Mouse (Mus musculus) lung, postnatal 25 days (tissue): ENCODE results near the gene Actbl2.
A peak's percentile ranks its signal among the peaks of the same experiment; 100 is the strongest.

Experiments
- DNase-seq: peaks from one replicate; pipeline ENCODE4 v3.0.0; 2022; ENCODE audit warnings: low spot score

The Actbl2 gene

GRCm38 (mm10) chr13:111254713-111255112 lies at the start of gene Actbl2:
TSS of gene Actbl2 (plus strand) at chr13:111255013.
- DNase-seq, result no peak

GRCm38 (mm10) chr13:111210649-111211378 lies 44.0 kb upstream of the Actbl2 start:
- peak; percentile 2 for DNase-seq

DNA sequence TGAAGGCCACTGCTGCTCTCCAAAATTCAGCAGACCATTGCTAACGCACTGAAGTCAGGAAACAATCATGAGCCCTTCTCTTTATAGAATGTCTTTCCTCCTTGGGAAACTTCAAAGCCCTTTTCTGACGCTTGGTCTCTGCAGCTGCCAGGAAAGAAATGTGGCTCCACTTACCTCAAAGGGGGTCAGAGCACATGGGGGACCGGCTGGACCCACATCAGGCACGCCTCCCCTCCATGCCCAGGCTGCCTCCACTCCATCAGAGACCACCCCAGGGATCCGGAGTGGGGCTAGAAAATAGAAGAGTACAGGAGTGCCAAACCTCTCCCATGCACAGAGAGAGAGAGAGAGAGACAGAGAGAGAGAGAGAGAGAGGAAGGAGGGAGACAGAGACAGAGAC lies 26.0 kb upstream of the Actbl2 start:
- no peak for DNase-seq

DNA sequence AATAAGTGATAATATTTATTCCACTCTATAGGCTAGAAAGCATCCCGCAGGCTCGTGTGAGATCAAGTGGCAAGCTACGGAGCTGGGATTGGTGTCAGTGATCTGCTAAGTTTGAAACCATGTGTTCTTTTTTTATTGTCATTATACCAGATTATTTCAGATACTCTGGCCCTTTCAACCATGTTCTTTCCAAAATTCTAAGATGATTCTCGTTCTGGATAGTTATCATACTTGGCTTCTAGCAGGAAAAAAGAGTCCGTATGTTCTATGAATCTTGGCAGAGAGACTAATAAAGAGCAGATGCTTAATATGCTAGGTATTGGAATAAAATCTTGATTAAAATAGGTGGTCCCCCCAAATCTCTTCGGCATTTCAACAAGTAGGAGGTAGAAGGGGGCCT lies 25.3 kb upstream of the Actbl2 start:
- DNase-seq, result no peak

DNA sequence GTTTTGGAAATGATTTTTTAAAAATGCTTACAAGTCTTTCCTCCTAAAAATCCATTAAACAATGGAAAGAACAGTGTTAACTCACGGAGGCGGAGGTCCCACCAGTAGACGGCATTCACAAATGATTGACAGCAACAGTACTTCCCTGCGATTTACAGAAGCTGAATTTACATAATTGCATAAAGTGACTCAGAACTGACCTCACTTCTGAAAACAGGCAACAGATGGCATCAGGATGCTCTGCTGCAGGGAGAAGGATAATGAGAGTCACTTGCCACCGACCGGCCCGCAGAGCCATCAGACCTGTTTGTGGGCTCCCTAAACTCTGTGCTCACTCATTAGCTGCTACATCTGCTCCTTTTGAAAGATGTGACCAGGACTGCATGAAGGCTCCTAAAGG lies 22.4 kb upstream of the Actbl2 start:
- no peak for DNase-seq

DNA sequence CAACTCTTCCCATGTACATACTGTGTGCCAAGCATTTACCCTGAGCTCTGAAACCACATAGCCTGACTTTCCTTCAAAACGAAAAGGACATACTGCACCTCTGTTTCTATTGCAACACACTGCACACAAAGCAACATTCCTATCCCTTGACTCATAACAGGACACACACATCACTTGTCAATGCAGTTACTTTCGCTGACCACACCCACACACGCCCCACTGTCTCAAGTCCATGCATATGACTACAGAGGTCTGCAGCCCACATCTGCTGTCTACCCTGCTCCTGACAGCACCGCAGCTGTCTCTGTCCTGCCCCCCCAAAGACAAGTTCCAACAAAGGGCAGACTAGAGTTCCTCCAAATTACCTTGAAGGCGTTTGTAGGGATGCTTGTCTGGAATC lies 21.5 kb upstream of the Actbl2 start:
- DNase-seq, result no peak

- DNase-seq, result no peak
Observed at GRCm38 (mm10) chr13:111234573-111234972, 20.2 kb upstream of the Actbl2 start.

DNA sequence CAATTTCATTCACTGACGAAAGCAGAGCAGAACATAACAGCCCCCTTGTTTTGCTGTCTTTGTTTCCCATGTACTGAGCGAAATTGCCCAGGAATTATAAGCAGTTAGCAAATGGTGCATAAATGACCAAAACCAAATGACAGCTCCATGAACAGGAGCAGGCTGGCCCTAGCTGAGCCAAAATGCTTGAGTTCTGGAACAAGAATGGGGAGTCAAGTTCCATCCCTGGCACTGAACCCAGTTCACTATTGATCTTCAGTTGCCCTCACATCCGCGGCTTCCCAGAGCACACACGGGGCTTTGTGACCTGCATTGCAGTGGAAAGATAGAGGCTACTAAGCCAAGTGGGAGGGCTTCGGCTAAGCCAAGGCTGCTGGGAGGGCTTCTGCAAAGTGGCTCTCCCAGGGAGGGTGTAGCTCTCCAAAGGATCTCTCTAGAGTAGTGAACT lies 19.1 kb upstream of the Actbl2 start:
- DNase-seq, result no peak

- DNase-seq, result no peak
Observed at GRCm38 (mm10) chr13:111236461-111236864, 18.4 kb upstream of the Actbl2 start.

GRCm38 (mm10) chr13:111237296-111237695 lies 17.5 kb upstream of the Actbl2 start:
- DNase-seq, result no peak

DNA sequence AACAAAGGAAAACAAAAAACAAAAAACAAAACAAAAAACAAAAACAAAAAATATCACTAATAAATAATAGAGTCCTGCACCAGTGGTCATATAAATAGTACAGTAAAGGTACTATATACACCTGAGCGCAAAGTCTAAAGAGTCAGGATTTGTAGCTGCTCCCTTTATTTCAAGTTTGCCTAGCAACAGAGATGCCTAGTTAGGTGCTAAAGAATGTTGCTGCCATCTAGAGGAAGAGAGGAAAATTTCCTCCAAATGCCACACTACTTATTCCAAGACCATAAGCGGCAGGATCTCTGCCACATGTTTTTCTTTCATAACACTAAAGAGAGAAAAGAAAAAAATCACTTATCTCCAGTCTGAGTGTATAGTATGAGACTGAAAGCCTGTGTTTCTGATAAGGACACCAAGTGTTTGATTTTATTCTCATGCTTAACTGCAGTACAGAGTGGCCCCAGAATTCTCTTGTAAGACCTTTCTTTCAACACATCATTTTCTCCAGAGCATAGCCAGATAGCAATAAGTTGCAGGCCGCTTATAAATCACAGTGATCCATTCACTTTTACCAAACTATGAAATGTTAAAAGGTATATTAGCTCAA lies 16.8 kb upstream of the Actbl2 start:
- DNase-seq, result peak; percentile 53

GRCm38 (mm10) chr13:111251106-111251505 lies 3.7 kb upstream of the Actbl2 start:
- no peak for DNase-seq

DNA sequence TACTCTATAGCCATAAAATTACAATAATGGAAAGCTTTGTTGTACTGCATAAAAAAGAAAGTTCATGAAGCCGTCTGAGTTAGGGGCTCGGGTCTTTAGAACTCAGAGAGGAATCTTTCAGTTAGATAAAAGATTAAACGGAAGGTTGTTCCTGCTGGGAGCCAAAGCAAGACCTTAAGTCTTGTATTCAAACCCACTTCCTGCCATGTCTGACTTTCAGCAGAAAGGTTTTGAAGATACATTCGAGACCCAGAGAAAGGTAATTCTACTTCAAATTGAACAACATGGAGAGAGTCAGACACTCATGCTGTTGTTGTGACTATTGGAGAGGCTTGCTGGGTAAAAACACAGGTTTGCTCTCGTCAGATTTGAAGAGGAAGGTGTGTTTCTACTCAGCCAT lies 3.0 kb upstream of the Actbl2 start:
- no peak for DNase-seq

GRCm38 (mm10) chr13:111258016-111258415 lies 3.2 kb downstream of the Actbl2 start:
- DNase-seq, result no peak

DNA sequence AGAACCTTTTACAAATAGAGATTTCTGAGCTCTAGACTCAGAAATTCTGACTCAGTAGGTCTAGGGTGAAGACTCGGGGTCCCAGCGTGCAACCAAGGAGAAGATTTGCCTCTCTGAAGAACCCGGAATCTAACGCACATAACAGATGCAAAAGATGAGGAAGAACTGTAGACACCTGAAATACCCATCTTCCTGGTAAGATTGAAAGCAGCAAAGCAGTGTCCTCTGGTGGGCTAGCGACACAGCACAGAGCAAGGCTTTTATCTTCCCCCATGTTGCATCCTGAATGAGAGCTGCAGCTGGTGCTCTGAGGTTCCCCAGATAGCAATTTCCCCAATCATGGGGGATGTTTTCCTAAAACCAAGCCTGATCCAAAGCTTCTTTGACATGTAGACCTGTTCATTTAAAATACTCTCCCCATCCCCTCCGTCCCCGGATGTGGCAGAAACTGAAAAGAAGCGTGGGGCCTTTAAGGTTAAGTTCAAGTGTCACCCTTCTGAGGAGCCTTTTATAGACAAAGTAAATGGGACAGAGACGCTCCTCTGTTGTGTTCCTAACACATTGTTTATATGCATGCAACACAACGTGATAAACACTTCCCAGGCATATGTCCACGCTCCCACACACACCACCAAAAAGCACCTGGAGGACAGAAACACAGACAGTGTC lies 3.7 kb downstream of the Actbl2 start:
- DNase-seq, result no peak

GRCm38 (mm10) chr13:111259093-111259491 lies 4.3 kb downstream of the Actbl2 start:
- DNase-seq, result no peak

- no peak for DNase-seq
Observed at GRCm38 (mm10) chr13:111259711-111260110, 4.9 kb downstream of the Actbl2 start.

DNA sequence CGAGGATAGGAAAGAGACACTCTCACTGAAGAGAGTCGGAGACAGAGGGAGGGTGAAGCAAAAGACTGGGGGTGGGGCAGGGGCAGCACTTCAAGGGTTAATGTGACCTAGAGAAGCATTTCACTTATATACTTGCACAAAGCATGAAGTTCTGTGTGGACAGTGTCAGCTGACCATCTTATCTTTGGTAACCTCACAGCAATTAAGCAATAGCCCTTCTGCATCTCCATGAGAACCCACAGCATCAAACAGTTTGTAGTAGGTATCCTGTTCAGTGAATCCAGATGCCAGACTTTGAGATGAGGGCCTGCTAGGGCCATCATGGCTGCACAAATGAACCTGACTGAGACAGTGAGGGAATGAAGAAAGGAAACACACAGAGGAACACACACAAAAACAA lies 8.4 kb downstream of the Actbl2 start:
- no peak for DNase-seq

DNA sequence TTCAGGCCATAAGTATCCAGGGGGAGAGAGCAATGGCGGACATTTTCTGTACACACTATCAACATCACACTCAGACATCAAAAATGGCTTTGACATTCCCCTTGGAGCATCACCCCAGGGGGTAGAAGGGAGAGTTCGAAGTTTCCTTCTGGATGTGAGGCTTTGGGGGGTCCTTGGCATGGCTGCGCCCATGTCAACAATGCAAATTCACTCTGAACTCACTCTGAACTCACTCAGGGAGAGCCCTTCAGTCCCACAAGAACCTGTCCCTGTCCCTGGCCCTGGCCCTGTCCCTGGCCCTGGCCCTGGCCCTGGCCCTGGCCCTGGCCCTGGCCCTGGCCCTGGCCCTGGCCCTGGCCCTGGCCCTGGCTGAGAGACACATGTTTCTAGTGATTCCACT lies 8.9 kb downstream of the Actbl2 start:
- no peak for DNase-seq

- DNase-seq, result no peak
Observed at GRCm38 (mm10) chr13:111265231-111266000, 10.6 kb downstream of the Actbl2 start.

DNA sequence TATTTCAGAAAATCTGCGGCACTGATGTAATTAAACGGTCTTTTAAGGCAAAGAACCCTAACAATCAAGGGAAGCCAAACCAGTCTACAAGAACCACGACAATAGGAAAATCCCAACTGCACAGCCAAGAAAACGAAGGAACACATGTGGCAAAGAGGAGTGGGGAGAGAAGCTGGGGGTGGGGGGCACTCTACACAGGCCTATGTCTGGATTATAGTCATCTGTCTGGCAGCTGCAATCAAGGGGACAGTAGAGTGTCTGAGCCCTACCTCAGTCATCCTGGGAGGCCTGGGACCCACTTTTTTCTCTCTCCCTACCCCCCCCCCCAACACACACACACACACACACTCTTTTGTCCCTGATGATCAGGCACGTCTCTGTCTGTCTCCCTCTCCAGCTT lies 12.0 kb downstream of the Actbl2 start:
- no peak for DNase-seq

DNA sequence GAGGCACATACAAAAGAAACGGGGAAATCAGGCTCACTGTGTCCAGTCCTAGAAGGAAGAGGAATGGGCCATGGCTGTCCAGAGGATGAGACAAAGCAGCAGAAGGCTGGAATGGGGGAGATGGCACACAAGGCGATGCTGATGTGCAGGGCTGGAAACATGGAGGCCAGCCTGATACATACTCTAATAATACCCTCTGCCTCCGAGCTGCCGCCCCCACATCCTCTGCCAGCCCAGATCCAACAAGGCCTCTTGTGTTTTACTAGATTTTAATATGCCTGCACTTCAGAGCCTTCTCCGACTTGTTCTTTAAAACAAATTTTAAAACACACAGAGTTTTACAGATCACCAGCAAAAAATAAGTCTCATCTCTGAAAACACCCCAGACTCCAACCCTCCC lies 14.2 kb downstream of the Actbl2 start:
- DNase-seq, result no peak
